Mouse (Mus musculus): Measurements from ENCODE around the gene Fga. TPM values are rescaled to one million over a fixed set of nuclear protein-coding genes. Genes with fewer than 3 reads are reported as not detected.

The Fga gene
- total and polyA plus RNA-seq, 3 experiments = not detected

GRCm38 (mm10) chr3:83007557-83007956, 18.3 kb upstream of the Fga start, which contains the start of gene Fgg:
Gene Fgg (plus strand): TSS chr3:83007724.
- Histone ChIP-seq H3K4me3 (ENCODE audit: control insufficient read depth in 1 of 2, insufficient read depth in 1 of 2, low read depth in 2 of 2, low read length in 2 of 2) (no peak within 1 kb of the TSS), H3K27me3 (ENCODE audit: control insufficient read depth in 1 of 2, insufficient read depth in 2 of 2, low read length in 2 of 2) (no peaks in the 10 kb centered on the region; a peak in 1 of 4 replicates), H3K27ac (ENCODE audit: control insufficient read depth, low read depth, low read length) (no peak within 1 kb of the TSS), H3K9ac (ENCODE audit: control insufficient read depth, low read depth, low read length, poor library complexity, severe bottlenecking) (no peak within 1 kb of the TSS), H3K4me1 (ENCODE audit: control insufficient read depth in 1 of 2, insufficient read depth in 2 of 2, low read length in 2 of 2) (no peaks in the 10 kb centered on the region), H3K79me2 (ENCODE audit: control insufficient read depth, insufficient read depth, low read length, poor library complexity) (no peaks in the 10 kb centered on the region), H3K9me3 (replicated peaks; ENCODE audit: insufficient read depth, low read length) (no peaks in the 10 kb centered on the region), H3K36me3 (ENCODE audit: control insufficient read depth in 1 of 2, insufficient read depth in 2 of 2, low read length in 2 of 2) (no peaks in the 10 kb centered on the region)
- TF ChIP-seq CTCF (IDR thresholded peaks at IDR 0.05 in 2 of 3, conservative IDR thresholded peaks at IDR 0.05 in 1 of 3; ENCODE audit: control insufficient read depth in 1 of 3, insufficient read depth in 1 of 3, low read depth in 2 of 3, low read length in 3 of 3, poor library complexity in 1 of 3, severe bottlenecking in 1 of 3) = no peak
- no peak for TF ChIP-seq MAFK (IDR thresholded peaks at IDR 0.05; ENCODE audit: borderline replicate concordance, low read depth, low read length)
- no peak for TF ChIP-seq POLR2A (IDR thresholded peaks at IDR 0.05; ENCODE audit: control insufficient read depth in 1 of 2, insufficient read depth in 1 of 2, low read depth in 1 of 2, low read length in 2 of 2, poor library complexity in 1 of 2)
- no peak for TF ChIP-seq GATA1 (IDR thresholded peaks at IDR 0.05; ENCODE audit: low read depth, low read length)
- TF ChIP-seq HCFC1 (IDR thresholded peaks at IDR 0.05; ENCODE audit: low read depth, low read length) = no peak
- TF ChIP-seq ZNF384 (IDR thresholded peaks at IDR 0.05; ENCODE audit: low read depth, low read length) = no peak
- no peak for TF ChIP-seq RAD21 (IDR thresholded peaks at IDR 0.05; ENCODE audit: low read depth, low read length)
- no peak for TF ChIP-seq USF2 (IDR thresholded peaks at IDR 0.05; ENCODE audit: borderline replicate concordance in 1 of 2, insufficient read depth in 1 of 2, low read depth in 1 of 2, low read length in 2 of 2)
- no peak for DNase-seq (ENCODE audit: low read depth, low spot score)

DNA sequence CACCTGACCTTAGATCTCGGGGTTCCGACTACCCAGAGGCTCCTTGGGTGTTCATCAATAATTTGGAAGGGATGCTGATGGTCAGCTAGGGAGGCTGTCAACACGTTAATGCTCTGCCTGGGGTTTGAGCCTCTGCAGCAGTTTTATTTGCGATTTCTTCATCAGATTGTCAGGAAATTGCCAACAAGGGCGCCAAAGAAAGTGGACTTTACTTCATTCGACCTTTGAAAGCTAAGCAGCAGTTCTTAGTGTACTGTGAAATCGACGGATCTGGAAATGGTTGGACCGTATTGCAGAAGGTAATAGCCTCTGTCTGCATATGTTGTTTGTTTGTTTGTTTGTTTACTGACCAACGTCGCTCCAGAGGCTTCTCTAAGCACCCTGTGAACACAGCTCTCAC, 15.6 kb upstream of the Fga start:
- H3K4me3 ChIP-seq (ENCODE audit: control insufficient read depth in 1 of 2, insufficient read depth in 1 of 2, low read depth in 2 of 2, low read length in 2 of 2) = no peak overlapping the region
- no peak overlapping the region for H3K9ac ChIP-seq (ENCODE audit: control insufficient read depth, low read depth, low read length, poor library complexity, severe bottlenecking)
- TF ChIP-seq GABPA (IDR thresholded peaks at IDR 0.05; ENCODE audit: low read depth, low read length) (no peak), CTCF (IDR thresholded peaks at IDR 0.05 in 2 of 3, conservative IDR thresholded peaks at IDR 0.05 in 1 of 3; ENCODE audit: control insufficient read depth in 1 of 3, insufficient read depth in 1 of 3, low read depth in 2 of 3, low read length in 3 of 3, poor library complexity in 1 of 3, severe bottlenecking in 1 of 3) (no peak), MYC (IDR thresholded peaks at IDR 0.05; ENCODE audit: low read depth, low read length) (no peak), POLR2AphosphoS2 (IDR thresholded peaks at IDR 0.05; ENCODE audit: low read length) (no peak), ETS1 (IDR thresholded peaks at IDR 0.05; ENCODE audit: low read depth, low read length) (no peak), RCOR1 (IDR thresholded peaks at IDR 0.05; ENCODE audit: low read depth, low read length) (no peak), ZKSCAN1 (IDR thresholded peaks at IDR 0.05; ENCODE audit: low read depth, low read length) (no peak), TCF12 (IDR thresholded peaks at IDR 0.05; ENCODE audit: low read depth, low read length) (no peak), ZNF384 (IDR thresholded peaks at IDR 0.05; ENCODE audit: low read depth, low read length) (no peak), BHLHE40 (IDR thresholded peaks at IDR 0.05; ENCODE audit: borderline replicate concordance, low read depth, low read length) (no peak), CHD2 (IDR thresholded peaks at IDR 0.05; ENCODE audit: low read length) (no peak), ZC3H11A (IDR thresholded peaks at IDR 0.05; ENCODE audit: low read depth, low read length) (no peak), MEF2A (IDR thresholded peaks at IDR 0.05; ENCODE audit: extremely low read depth, insufficient replicate concordance, low read depth, low read length, poor library complexity, severe bottlenecking) (no peak), ELF1 (IDR thresholded peaks at IDR 0.05; ENCODE audit: low read depth, low read length) (no peak), MAZ (IDR thresholded peaks at IDR 0.05; ENCODE audit: low read depth, low read length) (no peak)

More for the DNA sequence above, 15.6 kb upstream of the Fga start:
- no peaks in the 10 kb centered on the region for H3K79me2 ChIP-seq (ENCODE audit: control insufficient read depth, insufficient read depth, low read length, poor library complexity)
- H3K4me1 ChIP-seq (ENCODE audit: control insufficient read depth in 1 of 2, insufficient read depth in 2 of 2, low read length in 2 of 2) = no peaks in the 10 kb centered on the region
- DNase-seq (ENCODE audit: low read depth, low spot score) = no peak
- H3K27me3 ChIP-seq (ENCODE audit: control insufficient read depth in 1 of 2, insufficient read depth in 2 of 2, low read length in 2 of 2) = peaks cover 0 to 2% of the 10 kb centered on the region in 2 experiments; a peak in 1 of 4 replicates
- no peaks in the 10 kb centered on the region for H3K36me3 ChIP-seq (ENCODE audit: control insufficient read depth in 1 of 2, insufficient read depth in 2 of 2, low read length in 2 of 2)
- H3K27ac ChIP-seq (ENCODE audit: control insufficient read depth, low read depth, low read length) = no peak overlapping the region
- no peaks in the 10 kb centered on the region for H3K9me3 ChIP-seq (replicated peaks; ENCODE audit: insufficient read depth, low read length)

All from MEL (cell line).